Mouse (Mus musculus) bone marrow, adult 2 months (tissue): ENCODE data around the gene Rftn1.

Experiments
- CTCF ChIP-seq: fragments of 200-500 bp; IDR thresholded peaks from 2 replicates; pipeline ENCODE4 v1.5.1; 2011; ENCODE audit warnings: low read length, control low read depth; ENCODE audit not compliant: control insufficient read depth, insufficient read depth
- POLR2A ChIP-seq: fragments of 200-500 bp; IDR thresholded peaks from 2 replicates; pipeline ENCODE4 v1.6.1; 2011; ENCODE audit warnings: low read depth, mild to moderate bottlenecking, control low read depth, low read length, borderline replicate concordance; ENCODE audit not compliant: control insufficient read depth

GRCm38 (mm10) chr17:50094077-50094476, 96.4 kb downstream of the Rftn1 start:
- TF ChIP-seq CTCF (no peak), POLR2A (no peak)
